Comparison of ENCODE assay signal across 10 mouse cellular contexts in the genomic region with DNA sequence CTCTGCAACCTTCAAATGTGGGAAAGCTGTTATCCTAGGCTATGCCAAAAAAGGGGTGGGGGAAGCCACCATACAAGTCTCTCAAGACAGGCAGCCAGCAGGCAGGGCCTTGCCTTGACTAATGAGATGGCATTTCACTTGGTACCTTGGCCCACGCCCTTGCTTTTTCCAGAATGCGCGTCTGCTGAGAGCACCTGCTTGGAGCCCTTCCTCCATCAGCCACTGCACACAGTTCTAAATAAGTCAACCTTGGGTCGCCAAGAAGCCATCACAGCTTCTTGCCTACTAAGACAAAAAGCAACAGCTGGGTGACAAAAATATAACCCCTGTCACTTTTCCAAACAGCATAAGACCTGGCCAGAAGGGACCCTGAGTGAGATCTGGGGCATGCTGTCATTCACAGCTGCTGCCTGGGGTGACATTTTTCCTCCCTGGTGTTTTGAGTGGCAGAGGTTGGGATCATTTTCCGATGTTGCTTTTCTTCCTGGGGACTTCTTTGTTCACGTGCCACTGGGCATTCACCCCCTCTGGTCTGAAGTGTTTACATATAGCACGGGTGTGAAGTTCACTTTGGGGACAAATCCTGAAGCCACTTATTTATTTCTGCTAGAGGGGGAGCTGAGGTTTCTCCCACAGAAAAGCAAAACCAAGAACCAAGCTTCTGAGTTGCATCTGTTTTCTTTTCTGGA.
DNase-seq lines count a peak whose midpoint lies in the region; ATAC-seq and TF ChIP-seq lines count a peak whose summit lies in the region.
"Had no signal": no experiment of that assay in that cellular context is flagged by ENCODE, and none has a peak within 500 bp of the region (broad histone marks: within the 10 kb centered on the region; RNA-seq: fewer than 3 reads in every experiment).

No protein-coding gene starts in this region.

- H3K4me2 ChIP-seq in lung, embryonic 15.5 days = peak overlapping the region; percentile 4; the same call in 1 of the 2 replicates
- peak overlapping the region; percentile 33 for H3K4me2 ChIP-seq in forebrain, embryonic 16.5 days (ENCODE audit: low read length)
- H3K4me2 ChIP-seq in hindbrain, embryonic 14.5 days (replicated peaks) = peak overlapping the region; percentile 6; the same call in 1 of the 2 replicates
- H3K4me2 ChIP-seq: liver, embryonic 13.5 days had no signal

- H3K27ac ChIP-seq in lung, embryonic 15.5 days = no peak overlapping the region
- peak overlapping the region; percentile 86 for H3K27ac ChIP-seq in forebrain, embryonic 16.5 days (ENCODE audit: low read length)
- H3K27ac ChIP-seq in hindbrain, embryonic 14.5 days = peak overlapping the region; percentile 27
- H3K27ac ChIP-seq in heart, adult 2 months = no peak overlapping the region
- H3K27ac ChIP-seq: liver, embryonic 13.5 days had no signal

- H3K4me1 ChIP-seq in lung, embryonic 15.5 days = no peaks in the 10 kb centered on the region
- H3K4me1 ChIP-seq in lung, adult 2 months (ENCODE audit: control insufficient read depth, insufficient read depth, low read length) = no peaks in the 10 kb centered on the region
- peaks cover 14% of the 10 kb centered on the region for H3K4me1 ChIP-seq in forebrain, embryonic 16.5 days (replicated peaks; ENCODE audit: control insufficient read depth, insufficient read depth, low read length)
- peaks cover 15% of the 10 kb centered on the region; the same call in 1 of the 2 replicates for H3K4me1 ChIP-seq in hindbrain, embryonic 14.5 days (replicated peaks; ENCODE audit: control insufficient read depth, insufficient read depth, low read length)
- no peaks in the 10 kb centered on the region for H3K4me1 ChIP-seq in heart, adult 2 months (ENCODE audit: control insufficient read depth, insufficient read depth, low read length)

- 44% methylated on average over 7 of the region's 7 CpGs for WGBS in lung, embryonic 15.5 days
- 46% methylated on average over 7 of the region's 7 CpGs for WGBS in lung, adult 2 months
- WGBS in forebrain, embryonic 16.5 days = 32% methylated on average over 7 of the region's 7 CpGs
- WGBS in hindbrain, embryonic 14.5 days = 37% methylated on average over 7 of the region's 7 CpGs
- WGBS in heart, adult 2 months = 57% methylated on average over 7 of the region's 7 CpGs

- TF ChIP-seq EP300 in heart, adult 2 months (IDR thresholded peaks at IDR 0.05; ENCODE audit: insufficient read depth, low read depth, low read length) = no peak

- no peak overlapping the region for H3K4me3 ChIP-seq in lung, embryonic 15.5 days
- no peak overlapping the region for H3K4me3 ChIP-seq in lung, adult 2 months (replicated peaks; ENCODE audit: extremely low read depth, low read depth, low read length)
- H3K4me3 ChIP-seq in forebrain, embryonic 16.5 days (replicated peaks; ENCODE audit: low read length) = no peak overlapping the region
- H3K4me3 ChIP-seq in hindbrain, embryonic 14.5 days (replicated peaks; ENCODE audit: low read length) = no peak overlapping the region
- H3K4me3 ChIP-seq in heart, adult 2 months = no peak overlapping the region
- H3K4me3 ChIP-seq: liver, embryonic 13.5 days had no signal

- H3K79me2 ChIP-seq in heart, adult 2 months (replicated peaks; ENCODE audit: control insufficient read depth, insufficient read depth, low read length) = no peaks in the 10 kb centered on the region

- no peak for TF ChIP-seq POLR2A in lung, adult 2 months (IDR thresholded peaks at IDR 0.05; ENCODE audit: borderline replicate concordance, extremely low read depth, low read depth, low read length)
- no peak for TF ChIP-seq POLR2A in heart, adult 2 months (IDR thresholded peaks at IDR 0.05; ENCODE audit: insufficient read depth, low read depth, low read length)

- no peaks in the 10 kb centered on the region for H3K27me3 ChIP-seq in lung, embryonic 15.5 days
- no peaks in the 10 kb centered on the region for H3K27me3 ChIP-seq in forebrain, embryonic 16.5 days (replicated peaks; ENCODE audit: control insufficient read depth, insufficient read depth, low read length)
- no peaks in the 10 kb centered on the region for H3K27me3 ChIP-seq in hindbrain, embryonic 14.5 days (ENCODE audit: control insufficient read depth, insufficient read depth, low read length)
- no peaks in the 10 kb centered on the region for H3K27me3 ChIP-seq in heart, adult 2 months (ENCODE audit: control insufficient read depth, insufficient read depth, low read length)
- H3K27me3 ChIP-seq: liver, embryonic 13.5 days had no signal

- no peaks in the 10 kb centered on the region for H3K9me3 ChIP-seq in lung, embryonic 15.5 days
- H3K9me3 ChIP-seq in forebrain, embryonic 16.5 days (ENCODE audit: control insufficient read depth, low read length) = no peaks in the 10 kb centered on the region
- H3K9me3 ChIP-seq in hindbrain, embryonic 14.5 days (ENCODE audit: control insufficient read depth, low read length) = no peaks in the 10 kb centered on the region
- H3K9me3 ChIP-seq: liver, embryonic 13.5 days had no signal

- H3K36me3 ChIP-seq in lung, embryonic 15.5 days = no peaks in the 10 kb centered on the region
- H3K36me3 ChIP-seq in forebrain, embryonic 16.5 days (ENCODE audit: control insufficient read depth, insufficient read depth) = no peaks in the 10 kb centered on the region
- H3K36me3 ChIP-seq in hindbrain, embryonic 14.5 days (replicated peaks; ENCODE audit: control insufficient read depth, insufficient read depth) = no peaks in the 10 kb centered on the region
- H3K36me3 ChIP-seq in heart, adult 2 months (ENCODE audit: control insufficient read depth, insufficient read depth, low read length) = no peaks in the 10 kb centered on the region
- H3K36me3 ChIP-seq: liver, embryonic 13.5 days had no signal

- no peak for DNase-seq in lung, adult 2 months
- no peak for DNase-seq in hindbrain, embryonic 14.5 days (ENCODE audit: low spot score)
- peak; percentile 70 for DNase-seq in retina, embryonic 14.5 days (ENCODE audit: low spot score)
- no peak for DNase-seq in heart, adult 2 months
- DNase-seq in spleen, postnatal 14 days (ENCODE audit: low spot score in 2 of 2) = no peak
- DNase-seq: kidney, adult 8-10 months; liver, embryonic 13.5 days; thymus, postnatal 4 days had no signal

- no peak for TF ChIP-seq CTCF in lung, adult 2 months (IDR thresholded peaks at IDR 0.05; ENCODE audit: insufficient read depth, low read length)
- TF ChIP-seq CTCF in heart, adult 2 months (IDR thresholded peaks at IDR 0.05) = no peak

- ATAC-seq in lung, embryonic 15.5 days (ENCODE audit: borderline replicate concordance, extremely low read depth, low FRiP score, low TSS enrichment) = no peak
- peak; percentile 70 for ATAC-seq in forebrain, embryonic 16.5 days
- ATAC-seq in hindbrain, embryonic 14.5 days (ENCODE audit: low FRiP score) = peak; percentile 31; the same call in 1 of the 2 replicates

- intact Hi-C loops in heart, adult 2 months (cut with DNase I) = no loop called here

- no peak overlapping the region for H3K9ac ChIP-seq in lung, embryonic 15.5 days
- H3K9ac ChIP-seq in forebrain, embryonic 16.5 days (replicated peaks; ENCODE audit: low read depth, low read length) = no peak overlapping the region
- no peak overlapping the region for H3K9ac ChIP-seq in hindbrain, embryonic 14.5 days
- H3K9ac ChIP-seq in heart, adult 2 months (ENCODE audit: low read depth, low read length) = no peak overlapping the region
- H3K9ac ChIP-seq: liver, embryonic 13.5 days had no signal

Comparison
In these comparisons a context has a peak if more than half of its experiments do, and no peak if none do; other contexts are left out.
1. H3K27ac ChIP-seq: peak in forebrain, embryonic 16.5 days (single experiment) and hindbrain, embryonic 14.5 days (single experiment); none in lung, embryonic 15.5 days (single experiment) and heart, adult 2 months (single experiment).
2. Peak in every context shown above with its lines, with median percentiles within 50 percentile points of each other: H3K4me2 ChIP-seq.